Comparison of ENCODE assay signal across 25 mouse cellular contexts in genomic region chr14:123759534-123759933, GRCm38 (mm10).
A peak's percentile ranks its signal among the peaks of the same experiment; 100 is the strongest.
DNase-seq lines count a peak whose midpoint lies in the region; ATAC-seq and TF ChIP-seq lines count a peak whose summit lies in the region.
"Had no signal": no experiment of that assay in that cellular context is flagged by ENCODE, and none has a peak within 500 bp of the region (broad histone marks: within the 10 kb centered on the region; RNA-seq: fewer than 3 reads in every experiment).

No protein-coding gene starts in this region.

- H3K4me1 ChIP-seq in hindbrain, postnatal 0 days (ENCODE audit: insufficient read depth, low read length), result no peaks in the 10 kb centered on the region
- no peaks in the 10 kb centered on the region for H3K4me1 ChIP-seq in hindbrain, embryonic 16.5 days (ENCODE audit: control insufficient read depth, insufficient read depth, low read depth, low read length)
- no peaks in the 10 kb centered on the region for H3K4me1 ChIP-seq in midbrain, postnatal 0 days (ENCODE audit: insufficient read depth, low read length)
- no peaks in the 10 kb centered on the region for H3K4me1 ChIP-seq in midbrain, embryonic 14.5 days (ENCODE audit: control insufficient read depth, insufficient read depth, low read length)
- H3K4me1 ChIP-seq: embryonic facial prominence, embryonic 10.5 days; embryonic facial prominence, embryonic 13.5 days; forebrain, embryonic 10.5 days; forebrain, embryonic 13.5 days; heart, embryonic 12.5 days; heart, embryonic 15.5 days; hindbrain, embryonic 10.5 days; hindbrain, embryonic 13.5 days had no signal

- 58% methylated on average over 1 of the region's 1 CpGs for WGBS in hindbrain, postnatal 0 days
- 77% methylated on average over 1 of the region's 1 CpGs for WGBS in hindbrain, embryonic 16.5 days
- WGBS in midbrain, postnatal 0 days, result 71% methylated on average over 1 of the region's 1 CpGs
- WGBS in midbrain, embryonic 14.5 days, result 69% methylated on average over 1 of the region's 1 CpGs

- no peak overlapping the region for H3K4me2 ChIP-seq in hindbrain, postnatal 0 days (ENCODE audit: low read depth, low read length)
- H3K4me2 ChIP-seq in hindbrain, embryonic 16.5 days (ENCODE audit: low read length), result no peak overlapping the region
- no peak overlapping the region for H3K4me2 ChIP-seq in midbrain, postnatal 0 days (ENCODE audit: low read depth, low read length, poor library complexity, severe bottlenecking)
- no peak overlapping the region for H3K4me2 ChIP-seq in midbrain, embryonic 14.5 days (ENCODE audit: low read length)
- H3K4me2 ChIP-seq: embryonic facial prominence, embryonic 13.5 days; forebrain, embryonic 13.5 days; heart, embryonic 12.5 days; heart, embryonic 15.5 days; hindbrain, embryonic 13.5 days had no signal

- no peak overlapping the region for H3K27ac ChIP-seq in hindbrain, postnatal 0 days
- H3K27ac ChIP-seq in hindbrain, embryonic 16.5 days (ENCODE audit: low read depth, low read length), result no peak overlapping the region
- H3K27ac ChIP-seq in midbrain, postnatal 0 days (ENCODE audit: low read depth, low read length), result no peak overlapping the region
- no peak overlapping the region for H3K27ac ChIP-seq in midbrain, embryonic 14.5 days (replicated peaks; ENCODE audit: low read depth, low read length)
- H3K27ac ChIP-seq: embryonic facial prominence, embryonic 10.5 days; embryonic facial prominence, embryonic 13.5 days; forebrain, embryonic 10.5 days; forebrain, embryonic 13.5 days; heart, embryonic 15.5 days; hindbrain, embryonic 10.5 days; hindbrain, embryonic 13.5 days had no signal

- no peaks in the 10 kb centered on the region for H3K36me3 ChIP-seq in hindbrain, postnatal 0 days (ENCODE audit: insufficient read depth, low read length)
- H3K36me3 ChIP-seq in hindbrain, embryonic 16.5 days (ENCODE audit: control insufficient read depth, insufficient read depth, low read length), result no peaks in the 10 kb centered on the region
- no peaks in the 10 kb centered on the region for H3K36me3 ChIP-seq in midbrain, postnatal 0 days (ENCODE audit: insufficient read depth, low read length)
- no peaks in the 10 kb centered on the region for H3K36me3 ChIP-seq in midbrain, embryonic 14.5 days (ENCODE audit: control insufficient read depth, insufficient read depth, low read length)
- H3K36me3 ChIP-seq: embryonic facial prominence, embryonic 10.5 days; embryonic facial prominence, embryonic 13.5 days; forebrain, embryonic 10.5 days; heart, embryonic 12.5 days; heart, embryonic 15.5 days; hindbrain, embryonic 10.5 days; hindbrain, embryonic 13.5 days had no signal

- no peaks in the 10 kb centered on the region for H3K9me3 ChIP-seq in hindbrain, postnatal 0 days (ENCODE audit: low read length)
- H3K9me3 ChIP-seq in hindbrain, embryonic 16.5 days (ENCODE audit: control insufficient read depth, low read length), result no peaks in the 10 kb centered on the region
- H3K9me3 ChIP-seq in midbrain, postnatal 0 days (ENCODE audit: low read length), result no peaks in the 10 kb centered on the region
- H3K9me3 ChIP-seq in midbrain, embryonic 14.5 days (ENCODE audit: control insufficient read depth, low read length), result no peaks in the 10 kb centered on the region
- H3K9me3 ChIP-seq: embryonic facial prominence, embryonic 10.5 days; embryonic facial prominence, embryonic 13.5 days; forebrain, embryonic 10.5 days; forebrain, embryonic 13.5 days; heart, embryonic 12.5 days; heart, embryonic 15.5 days; hindbrain, embryonic 10.5 days; hindbrain, embryonic 13.5 days had no signal

- H3K4me3 ChIP-seq in hindbrain, postnatal 0 days (ENCODE audit: low read length), result no peak overlapping the region
- H3K4me3 ChIP-seq in hindbrain, embryonic 16.5 days (ENCODE audit: low read length), result no peak overlapping the region
- H3K4me3 ChIP-seq in midbrain, postnatal 0 days (ENCODE audit: low read depth, low read length), result no peak overlapping the region
- H3K4me3 ChIP-seq in midbrain, embryonic 14.5 days (replicated peaks; ENCODE audit: low read depth, low read length), result no peak overlapping the region
- H3K4me3 ChIP-seq: embryonic facial prominence, embryonic 10.5 days; embryonic facial prominence, embryonic 13.5 days; erythroblast, embryonic 14.5 days; forebrain, embryonic 10.5 days; forebrain, embryonic 13.5 days; heart, embryonic 12.5 days; heart, embryonic 15.5 days; hindbrain, embryonic 10.5 days; hindbrain, embryonic 13.5 days had no signal

- peak; percentile 11 for DNase-seq in cerebellum, adult 8-10 months
- no peak for DNase-seq in cerebellum, adult 11 months
- peak; percentile 4 for DNase-seq in hindbrain, postnatal 0 days (ENCODE audit: low spot score)
- DNase-seq in midbrain, postnatal 0 days (ENCODE audit: low spot score), result peak; percentile 3
- no peak for DNase-seq in midbrain, embryonic 14.5 days
- DNase-seq in telencephalon, adult 2 months (ENCODE audit: low read depth, low spot score), result peak; percentile 50
- DNase-seq: adrenal gland, adult 8-10 months; adrenal gland, postnatal 25 days; embryo, embryonic 11 days; gastrocnemius, postnatal 25 days; heart, adult 18-20 months; heart, postnatal 10 days; heart, postnatal 36 days had no signal

- no peak for TF ChIP-seq CTCF in hindbrain, postnatal 0 days (IDR thresholded peaks at IDR 0.05; ENCODE audit: low read depth)
- TF ChIP-seq CTCF in midbrain, postnatal 0 days (IDR thresholded peaks at IDR 0.05), result no peak

- ATAC-seq in hindbrain, postnatal 0 days, result no peak
- ATAC-seq in hindbrain, embryonic 16.5 days, result no peak
- no peak for ATAC-seq in midbrain, postnatal 0 days (ENCODE audit: low FRiP score)
- ATAC-seq in midbrain, embryonic 14.5 days (ENCODE audit: low FRiP score, low TSS enrichment), result no peak
- ATAC-seq in megakaryocyte, adult 5-6 weeks (ENCODE audit: poor library complexity, severe bottlenecking), result no peak
- ATAC-seq: activated CD4-positive, CD25-positive, alpha-beta regulatory T cell, adult 4 months had no signal

- H3K9ac ChIP-seq in hindbrain, postnatal 0 days (replicated peaks; ENCODE audit: low read length), result no peak overlapping the region
- no peak overlapping the region for H3K9ac ChIP-seq in hindbrain, embryonic 16.5 days (ENCODE audit: low read depth, low read length)
- H3K9ac ChIP-seq in midbrain, postnatal 0 days (replicated peaks; ENCODE audit: low read length, poor library complexity, severe bottlenecking), result no peak overlapping the region
- H3K9ac ChIP-seq in midbrain, embryonic 14.5 days (replicated peaks; ENCODE audit: low read length), result no peak overlapping the region
- H3K9ac ChIP-seq: embryonic facial prominence, embryonic 13.5 days; forebrain, embryonic 13.5 days; heart, embryonic 12.5 days; heart, embryonic 15.5 days; hindbrain, embryonic 13.5 days had no signal

- no peaks in the 10 kb centered on the region for H3K27me3 ChIP-seq in hindbrain, postnatal 0 days (ENCODE audit: insufficient read depth, low read length)
- H3K27me3 ChIP-seq in hindbrain, embryonic 16.5 days (replicated peaks; ENCODE audit: control insufficient read depth, insufficient read depth, low read length), result no peaks in the 10 kb centered on the region
- no peaks in the 10 kb centered on the region for H3K27me3 ChIP-seq in midbrain, postnatal 0 days (ENCODE audit: insufficient read depth, low read length)
- no peaks in the 10 kb centered on the region for H3K27me3 ChIP-seq in midbrain, embryonic 14.5 days (ENCODE audit: control insufficient read depth, insufficient read depth, low read length)
- H3K27me3 ChIP-seq: embryonic facial prominence, embryonic 13.5 days; forebrain, embryonic 13.5 days; heart, embryonic 12.5 days; heart, embryonic 15.5 days; hindbrain, embryonic 13.5 days had no signal

Comparison
In these comparisons a context has a peak if more than half of its experiments do, and no peak if none do; other contexts are left out.
1. DNase-seq: peak in cerebellum, adult 8-10 months (single experiment), hindbrain, postnatal 0 days (single experiment), midbrain, postnatal 0 days (single experiment) and telencephalon, adult 2 months (single experiment); none in cerebellum, adult 11 months (single experiment) and midbrain, embryonic 14.5 days (single experiment).